Mouse (Mus musculus): ENCODE measurements around the gene Cdk5.

- no peak for TF ChIP-seq POLR2A (IDR thresholded peaks at IDR 0.05; ENCODE audit: low read depth, low read length)
- TF ChIP-seq CTCF (conservative IDR thresholded peaks at IDR 0.05; ENCODE audit: insufficient read depth, insufficient read length, low read depth, low read length) = no peak
Observed at GRCm38 (mm10) chr5:24441187-24441586, 17.9 kb upstream of the Cdk5 start.
